Mouse (Mus musculus) naive thymus-derived CD4-positive, alpha-beta T cell, adult 5 months (primary cell): ENCODE data around the gene Tgif1. TPM values are rescaled to one million over a fixed set of nuclear protein-coding genes. Genes with fewer than 3 reads are reported as not detected.

Experiments used
- polyA plus RNA-seq: library from polyadenylated mRNA; unstranded; fragments of 100-300 nt; shearing (Covaris generic); gene quantifications from one replicate; pipeline ENCODE4 v1.2.1, GENCODE M21; 2017

Gene Tgif1
- 453 TPM for polyA plus RNA-seq

DNA sequence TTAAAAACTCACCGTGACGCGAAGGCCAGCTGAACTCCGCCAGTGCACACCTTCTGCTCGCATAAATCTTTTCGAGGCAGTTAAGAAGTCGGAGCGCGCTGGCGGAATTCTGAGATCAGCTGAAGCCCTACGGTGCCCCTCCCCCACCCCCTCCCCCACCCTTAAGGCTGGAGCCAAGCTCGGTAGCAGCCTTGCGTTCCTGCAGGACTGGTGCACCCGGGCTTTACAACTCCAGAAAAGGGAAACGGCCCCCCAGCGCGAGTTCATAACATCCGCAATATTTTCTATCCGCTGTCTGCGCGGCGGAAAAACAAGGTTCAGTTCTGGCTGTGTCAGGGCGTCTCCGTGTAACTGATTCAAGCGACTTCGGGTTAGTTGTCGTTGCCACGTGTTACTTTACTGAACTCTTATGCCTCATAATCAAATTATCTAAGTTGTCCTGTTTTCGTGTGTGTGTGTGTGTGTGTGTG is at the start of gene Tgif1:
Gene Tgif1 (minus strand): TSS at position 111 of the 470 bp plus-strand sequence.

Other genes starting within 250 kb of the Tgif1 start
- 1.9 TPM for gene Myom1, start 149.1 kb upstream of the Tgif1 start, polyA plus RNA-seq
- 677 TPM for gene Myl12a, start 149.3 kb upstream of the Tgif1 start, polyA plus RNA-seq